Mouse (Mus musculus) intestine, postnatal 0 days (tissue): ENCODE data around the gene Gm45837. TPM values are rescaled to one million over a fixed set of nuclear protein-coding genes. Genes with fewer than 3 reads are reported as not detected.
A peak's percentile ranks its signal among the peaks of the same experiment; 100 is the strongest.

Experiments
- ATAC-seq: fragments of 200-750 bp; cut with Nextera tagmentation; 2 replicates; pipeline ENCODE4 v1.8.0; 2017; ENCODE audit warnings: mild to moderate bottlenecking, moderate TSS enrichment, moderate library complexity
- H3K27ac ChIP-seq: fragments of 300-500 bp; sonication (generic); 2 replicates; pipeline ENCODE4 v1.5.1; 2014; ENCODE audit warnings: mild to moderate bottlenecking, low read depth, low read length, moderate library complexity
- H3K27me3 ChIP-seq: fragments of 300-500 bp; sonication (generic); replicated peaks from 2 replicates; pipeline ENCODE4 v1.6.1; 2014; ENCODE audit warnings: low read length, mixed read lengths; ENCODE audit not compliant: control insufficient read depth, insufficient read depth
- H3K36me3 ChIP-seq: fragments of 300-500 bp; sonication (generic); 2 replicates; pipeline ENCODE4 v1.6.1; 2014; ENCODE audit warnings: mild to moderate bottlenecking, moderate library complexity; ENCODE audit not compliant: control insufficient read depth, insufficient read depth
- H3K4me1 ChIP-seq: fragments of 300-500 bp; sonication (generic); replicated peaks from 2 replicates; pipeline ENCODE4 v1.6.1; 2014; ENCODE audit warnings: antibody characterized with exemption, low read length, mixed read lengths; ENCODE audit not compliant: control insufficient read depth, insufficient read depth
- H3K4me2 ChIP-seq: fragments of 300-500 bp; sonication (generic); replicated peaks from 2 replicates; pipeline ENCODE4 v1.6.1; 2014; ENCODE audit warnings: low read depth, mild to moderate bottlenecking, moderate library complexity
- H3K4me3 ChIP-seq: fragments of 300-500 bp; sonication (generic); 2 replicates; pipeline ENCODE4 v1.5.1; 2014; ENCODE audit warnings: low read depth, low read length
- H3K9ac ChIP-seq: fragments of 300-500 bp; sonication (generic); 2 replicates; pipeline ENCODE4 v1.6.1; 2014; ENCODE audit warnings: mild to moderate bottlenecking, low read depth, low read length
- H3K9me3 ChIP-seq: fragments of 300-500 bp; sonication (generic); 2 replicates; pipeline ENCODE4 v1.6.1; 2016; ENCODE audit warnings: mixed run types; ENCODE audit not compliant: control insufficient read depth
- CTCF ChIP-seq: sonication (generic); IDR thresholded peaks from 2 replicates; pipeline ENCODE4 v1.5.1; 2016; ENCODE audit warnings: low read depth, mild to moderate bottlenecking, control low read depth, antibody characterized with exemption, moderate library complexity
- WGBS: fragments of 180-500 bp; shearing (Covaris S2); extraction: QIAGEN DNeasy Blood & Tissue Kit; methylation state at CpG from one replicate; pipeline ENCODE4 v1.1.7; 2014; 5-methylcytosine and 5-hydroxymethylcytosine counted together
- polyA plus RNA-seq: library from polyadenylated mRNA; unstranded; fragments of >200 nt; fragmentation: Nextera tagmentation; extraction: Ambion mirVana; gene quantifications from 2 replicates; pipeline ENCODE4 v1.2.1, GENCODE M21; 2015

The Gm45837 gene
- polyA plus RNA-seq, 1 experiment from 2014 or later = not detected

GRCm38 (mm10) chr7:101471968-101472480, 61.3 kb downstream of the Gm45837 start:
- Histone ChIP-seq H3K27ac (no peak overlapping the region; the same call in 1 of the 2 replicates), H3K4me3 (no peak overlapping the region), H3K9me3 (no peaks in the 10 kb centered on the region), H3K4me1 (no peaks in the 10 kb centered on the region), H3K27me3 (no peaks in the 10 kb centered on the region), H3K4me2 (no peak overlapping the region), H3K9ac (no peak overlapping the region), H3K36me3 (no peaks in the 10 kb centered on the region)
- no peak for TF ChIP-seq CTCF
- WGBS = 56% methylated on average over 3 of the region's 3 CpGs
- no peak for ATAC-seq

- no peak overlapping the region for H3K4me3 ChIP-seq
- TF ChIP-seq CTCF = 0 out of 2 replicates have a peak, but pooled peaks have one; percentile 7
- ATAC-seq = no peak
- H3K27ac ChIP-seq = no peak overlapping the region
- H3K9me3 ChIP-seq = no peaks in the 10 kb centered on the region
- H3K27me3 ChIP-seq = no peaks in the 10 kb centered on the region
- no peaks in the 10 kb centered on the region for H3K4me1 ChIP-seq
- no peak overlapping the region for H3K9ac ChIP-seq
- no peaks in the 10 kb centered on the region for H3K36me3 ChIP-seq
- 40% methylated on average over 10 of the region's 10 CpGs for WGBS
- no peak overlapping the region for H3K4me2 ChIP-seq
Observed at GRCm38 (mm10) chr7:101472598-101473558, 62.2 kb downstream of the Gm45837 start.

- H3K4me1 ChIP-seq = no peaks in the 10 kb centered on the region
- no peaks in the 10 kb centered on the region for H3K27me3 ChIP-seq
- no peak overlapping the region for H3K9ac ChIP-seq
- no peak overlapping the region for H3K27ac ChIP-seq
- H3K4me3 ChIP-seq = no peak overlapping the region
- no peak for TF ChIP-seq CTCF
- no peaks in the 10 kb centered on the region for H3K9me3 ChIP-seq
- WGBS = 61% methylated on average over 5 of the region's 5 CpGs
- no peak overlapping the region for H3K4me2 ChIP-seq
- ATAC-seq = no peak
- H3K36me3 ChIP-seq = no peaks in the 10 kb centered on the region
Observed at GRCm38 (mm10) chr7:101474399-101474811, 63.7 kb downstream of the Gm45837 start.

DNA sequence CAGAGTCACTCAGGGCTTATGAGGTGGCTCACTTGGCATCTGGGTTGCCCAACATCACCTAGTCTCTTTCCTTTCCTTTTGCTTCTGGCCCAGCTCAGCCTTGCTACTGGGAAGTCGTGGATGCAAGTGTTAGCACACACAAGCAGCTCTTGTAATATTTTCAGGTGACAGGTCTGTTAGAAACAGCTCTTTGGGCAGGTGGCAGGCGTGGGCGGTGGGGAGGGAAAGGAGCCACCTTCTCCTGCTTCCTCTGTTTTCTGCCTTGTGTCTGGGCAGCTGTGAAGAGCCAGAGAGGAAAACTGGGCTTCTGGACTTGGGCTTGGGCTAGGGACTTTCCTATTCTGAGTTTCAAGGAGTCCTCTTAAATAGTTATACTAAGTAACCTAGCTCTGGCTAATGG, 65.3 kb downstream of the Gm45837 start:
- Histone ChIP-seq H3K4me3 (no peak overlapping the region), H3K4me1 (no peaks in the 10 kb centered on the region), H3K27ac (no peak overlapping the region), H3K27me3 (no peaks in the 10 kb centered on the region), H3K36me3 (no peaks in the 10 kb centered on the region), H3K9me3 (no peaks in the 10 kb centered on the region), H3K9ac (no peak overlapping the region), H3K4me2 (no peak overlapping the region)
- 72% methylated on average over 3 of the region's 3 CpGs for WGBS
- ATAC-seq = no peak
- no peak for TF ChIP-seq CTCF

GRCm38 (mm10) chr7:101476493-101476892, 65.8 kb downstream of the Gm45837 start:
- Histone ChIP-seq H3K9me3 (no peaks in the 10 kb centered on the region), H3K27ac (no peak overlapping the region), H3K9ac (no peak overlapping the region), H3K36me3 (no peaks in the 10 kb centered on the region), H3K4me1 (no peaks in the 10 kb centered on the region), H3K27me3 (no peaks in the 10 kb centered on the region), H3K4me2 (no peak overlapping the region), H3K4me3 (no peak overlapping the region)
- WGBS = 67% methylated on average over 4 of the region's 4 CpGs
- no peak for TF ChIP-seq CTCF
- ATAC-seq = no peak

- no peak for TF ChIP-seq CTCF
Observed at GRCm38 (mm10) chr7:101477200-101477599, 66.5 kb downstream of the Gm45837 start.

More at GRCm38 (mm10) chr7:101477200-101477599, 66.5 kb downstream of the Gm45837 start:
- H3K27ac ChIP-seq = no peak overlapping the region
- WGBS = 29% methylated on average over 5 of the region's 5 CpGs
- H3K4me2 ChIP-seq = no peak overlapping the region
- no peaks in the 10 kb centered on the region for H3K9me3 ChIP-seq
- H3K9ac ChIP-seq = no peak overlapping the region
- H3K4me3 ChIP-seq = no peak overlapping the region
- H3K36me3 ChIP-seq = no peaks in the 10 kb centered on the region
- H3K27me3 ChIP-seq = no peaks in the 10 kb centered on the region
- no peak for ATAC-seq
- H3K4me1 ChIP-seq = no peaks in the 10 kb centered on the region
